Comparison of ENCODE assay signal across 8 mouse cellular contexts in the genomic region with DNA sequence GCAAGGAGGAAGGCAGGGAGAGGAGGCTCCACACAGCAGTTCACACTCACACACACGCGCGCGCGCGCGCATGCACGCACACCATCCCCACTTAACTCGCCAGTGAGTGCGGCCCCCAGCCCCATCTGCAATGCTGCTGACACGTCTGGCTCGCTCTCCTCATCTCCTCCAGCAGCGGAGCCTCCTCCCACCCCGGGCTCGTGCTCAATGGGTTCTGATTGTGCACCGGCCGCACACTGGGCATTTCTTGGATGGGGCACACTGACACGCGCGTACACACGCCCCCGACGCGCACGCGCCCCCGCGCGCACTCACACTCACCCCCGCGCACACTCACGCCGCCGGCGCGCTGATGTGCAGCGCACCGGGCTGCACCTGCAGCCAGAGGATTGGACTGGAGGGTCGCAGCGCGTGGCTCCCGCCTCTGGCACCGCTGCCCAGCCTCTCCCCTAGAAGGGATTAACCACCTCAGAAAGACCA. TPM values are rescaled to one million over a fixed set of nuclear protein-coding genes. Genes with fewer than 3 reads are reported as not detected.
DNase-seq lines count a peak whose midpoint lies in the region; ATAC-seq lines count a peak whose summit lies in the region.

No protein-coding gene starts in this region.

- WGBS in lung, embryonic 16.5 days, result under 1% methylated on average over 43 of the region's 43 CpGs
- WGBS in embryonic facial prominence, embryonic 11.5 days, result under 1% methylated on average over 43 of the region's 43 CpGs
- 1% methylated on average over 42 of the region's 43 CpGs for WGBS in hindbrain, embryonic 16.5 days
- WGBS in limb, embryonic 13.5 days, result under 1% methylated on average over 43 of the region's 43 CpGs

- peaks cover 28% of the 10 kb centered on the region for H3K27me3 ChIP-seq in lung, embryonic 16.5 days (ENCODE audit: control insufficient read depth, insufficient read depth, low read depth, low read length)
- peaks cover 33% of the 10 kb centered on the region for H3K27me3 ChIP-seq in embryonic facial prominence, embryonic 11.5 days (ENCODE audit: control insufficient read depth, insufficient read depth, low read length)
- no peaks in the 10 kb centered on the region for H3K27me3 ChIP-seq in hindbrain, embryonic 16.5 days (replicated peaks; ENCODE audit: control insufficient read depth, insufficient read depth, low read length)
- peaks cover 66% of the 10 kb centered on the region for H3K27me3 ChIP-seq in limb, embryonic 13.5 days

- peaks cover 8% of the 10 kb centered on the region; the same call in 1 of the 2 replicates for H3K4me1 ChIP-seq in lung, embryonic 16.5 days (replicated peaks; ENCODE audit: control insufficient read depth, insufficient read depth, low read length)
- H3K4me1 ChIP-seq in embryonic facial prominence, embryonic 11.5 days (ENCODE audit: control insufficient read depth, insufficient read depth, low read length), result peaks cover 4% of the 10 kb centered on the region; the same call in 1 of the 2 replicates
- H3K4me1 ChIP-seq in hindbrain, embryonic 16.5 days (ENCODE audit: control insufficient read depth, insufficient read depth, low read depth, low read length), result peaks cover 14% of the 10 kb centered on the region
- peaks cover 12% of the 10 kb centered on the region for H3K4me1 ChIP-seq in limb, embryonic 13.5 days

- DNase-seq in lung, postnatal 36 days, result no peak
- no peak for DNase-seq in embryonic facial prominence, embryonic 11.5 days (ENCODE audit: low spot score)
- peak; percentile 79 for DNase-seq in right cerebral cortex, postnatal 14 days
- no peak for DNase-seq in thymus, postnatal 10 days (ENCODE audit: low spot score in 2 of 2)
- DNase-seq in Muller cell, postnatal 12 days (ENCODE audit: inconsistent ontology term), result no peak

- peak overlapping the region; percentile 11; the same call in 1 of the 2 replicates for H3K9ac ChIP-seq in lung, embryonic 16.5 days (ENCODE audit: low read length)
- H3K9ac ChIP-seq in embryonic facial prominence, embryonic 11.5 days (replicated peaks; ENCODE audit: low read length), result peak overlapping the region; percentile 28; the same call in 1 of the 2 replicates
- peak overlapping the region; percentile 75 for H3K9ac ChIP-seq in hindbrain, embryonic 16.5 days (ENCODE audit: low read depth, low read length)
- H3K9ac ChIP-seq in limb, embryonic 13.5 days, result peak overlapping the region; percentile 62

- peak overlapping the region; percentile 50 for H3K4me3 ChIP-seq in lung, embryonic 16.5 days (ENCODE audit: low read length)
- H3K4me3 ChIP-seq in embryonic facial prominence, embryonic 11.5 days (ENCODE audit: low read depth, low read length), result peak overlapping the region; percentile 42
- H3K4me3 ChIP-seq in hindbrain, embryonic 16.5 days (ENCODE audit: low read length), result peak overlapping the region; percentile 64
- peak overlapping the region; percentile 53 for H3K4me3 ChIP-seq in limb, embryonic 13.5 days

- no peaks in the 10 kb centered on the region for H3K9me3 ChIP-seq in lung, embryonic 16.5 days (ENCODE audit: control insufficient read depth, low read length)
- no peaks in the 10 kb centered on the region for H3K9me3 ChIP-seq in embryonic facial prominence, embryonic 11.5 days (replicated peaks; ENCODE audit: control insufficient read depth, low read length)
- no peaks in the 10 kb centered on the region for H3K9me3 ChIP-seq in hindbrain, embryonic 16.5 days (ENCODE audit: control insufficient read depth, low read length)
- no peaks in the 10 kb centered on the region for H3K9me3 ChIP-seq in limb, embryonic 13.5 days

- peak overlapping the region; percentile 70 for H3K4me2 ChIP-seq in lung, embryonic 16.5 days (ENCODE audit: low read depth, low read length)
- peak overlapping the region; percentile 90 for H3K4me2 ChIP-seq in embryonic facial prominence, embryonic 11.5 days (ENCODE audit: low read depth, low read length)
- peak overlapping the region; percentile 82 for H3K4me2 ChIP-seq in hindbrain, embryonic 16.5 days (ENCODE audit: low read length)
- H3K4me2 ChIP-seq in limb, embryonic 13.5 days (replicated peaks), result peak overlapping the region; percentile 97

- peak; percentile 38 for ATAC-seq in lung, embryonic 16.5 days (ENCODE audit: low read depth)
- ATAC-seq in embryonic facial prominence, embryonic 11.5 days (replicated peaks; ENCODE audit: insufficient number of reproducible peaks, low FRiP score, low TSS enrichment, low read depth), result peak; percentile 71
- ATAC-seq in hindbrain, embryonic 16.5 days, result peak; percentile 89
- ATAC-seq in limb, embryonic 13.5 days (ENCODE audit: low FRiP score, low read depth), result peak; percentile 54

- no peak overlapping the region for H3K27ac ChIP-seq in lung, embryonic 16.5 days (ENCODE audit: low read length)
- no peak overlapping the region for H3K27ac ChIP-seq in embryonic facial prominence, embryonic 11.5 days (replicated peaks; ENCODE audit: low read depth, low read length)
- peak overlapping the region; percentile 85 for H3K27ac ChIP-seq in hindbrain, embryonic 16.5 days (ENCODE audit: low read depth, low read length)
- no peak overlapping the region for H3K27ac ChIP-seq in limb, embryonic 13.5 days

- no peaks in the 10 kb centered on the region for H3K36me3 ChIP-seq in lung, embryonic 16.5 days (ENCODE audit: control insufficient read depth, insufficient read depth, low read length)
- no peaks in the 10 kb centered on the region for H3K36me3 ChIP-seq in embryonic facial prominence, embryonic 11.5 days (replicated peaks; ENCODE audit: control insufficient read depth, insufficient read depth, low read depth, low read length)
- no peaks in the 10 kb centered on the region for H3K36me3 ChIP-seq in hindbrain, embryonic 16.5 days (ENCODE audit: control insufficient read depth, insufficient read depth, low read length)
- no peaks in the 10 kb centered on the region for H3K36me3 ChIP-seq in limb, embryonic 13.5 days

RNA-seq across cellular contexts. Expression of a gene that starts 1.1 kb away (rescaled TPM):
- polyA plus RNA-seq in lung, embryonic 16.5 days (2015; fragmentation: Nextera tagmentation; extraction: Ambion mirVana), result 2.8 TPM in 2 replicates
- 0.36 and 0.45 TPM in 2 replicates for polyA plus RNA-seq in embryonic facial prominence, embryonic 11.5 days (2014; fragmentation: Nextera tagmentation; extraction: Ambion mirVana)
- polyA plus RNA-seq in hindbrain, embryonic 16.5 days (2015; fragmentation: Nextera tagmentation; extraction: Ambion mirVana), result 56.1 and 62.5 TPM in 2 replicates
- polyA plus RNA-seq in limb, embryonic 13.5 days (2015; fragmentation: Nextera tagmentation; extraction: Ambion mirVana), result 4.1 and 4.3 TPM in 2 replicates

Comparison
In these comparisons a context has a peak if more than half of its experiments do, and no peak if none do; other contexts are left out.
1. ATAC-seq: peak in every context shown above with its lines; median percentile 89 in hindbrain, embryonic 16.5 days; 71 in embryonic facial prominence, embryonic 11.5 days; 54 in limb, embryonic 13.5 days; 38 in lung, embryonic 16.5 days.
2. H3K9ac ChIP-seq: peak in every context shown above with its lines; median percentile 75 in hindbrain, embryonic 16.5 days; 62 in limb, embryonic 13.5 days; 28 in embryonic facial prominence, embryonic 11.5 days; 11 in lung, embryonic 16.5 days.
3. RNA of a gene that starts 1.1 kb away (polyA plus RNA-seq): 56.1 to 62.5 TPM in hindbrain, embryonic 16.5 days; 4.1 to 4.3 TPM in limb, embryonic 13.5 days, 2.8 TPM in lung, embryonic 16.5 days and 0.36 to 0.45 TPM in embryonic facial prominence, embryonic 11.5 days; every median in the first group is over 10 times any median in the second.
4. Peak in every context shown above with its lines, with median percentiles within 50 percentile points of each other: H3K4me2 ChIP-seq and H3K4me3 ChIP-seq.